Mouse (Mus musculus) ES-E14 (cell line): ENCODE results near the gene Gm43518.

ENCODE experiments used
- CHD2 ChIP-seq: IDR thresholded peaks from 2 replicates; pipeline ENCODE4 v1.6.1; 2014; ENCODE audit warnings: mild to moderate bottlenecking, low read depth, low read length, inconsistent platforms
- HCFC1 ChIP-seq: IDR thresholded peaks from 2 replicates; pipeline ENCODE4 v1.6.1; 2012; ENCODE audit warnings: low read length, inconsistent platforms, borderline replicate concordance; ENCODE audit not compliant: insufficient read depth
- ZNF384 ChIP-seq: IDR thresholded peaks from 2 replicates; pipeline ENCODE4 v1.6.1; 2012; ENCODE audit warnings: low read depth, low read length, inconsistent platforms

GRCm38 (mm10) chr5:123979221-123979979 is 52.2 kb downstream of the Gm43518 start:
- TF ChIP-seq ZNF384 (no peak), CHD2 (no peak), HCFC1 (no peak)
